Mouse (Mus musculus) hindbrain, embryonic 15.5 days (tissue): ENCODE data around the gene Adgrb3. TPM values are rescaled to one million over a fixed set of nuclear protein-coding genes. Genes with fewer than 3 reads are reported as not detected.
"Not testable (repeated sequence)": the region's sequence is repeated elsewhere in the genome, so short reads cannot be mapped to it uniquely, and the experiment has no call there.

Experiments
- ATAC-seq: fragments of 200-750 bp; cut with Nextera tagmentation; 2 replicates; pipeline ENCODE4 v1.8.0; 2017; ENCODE audit warnings: low read depth, moderate number of reproducible peaks, moderate TSS enrichment; ENCODE audit not compliant: low FRiP score
- H3K27ac ChIP-seq: fragments of 300-500 bp; sonication (generic); replicated peaks from 2 replicates; pipeline ENCODE4 v1.5.1; 2015; ENCODE audit warnings: mild to moderate bottlenecking, inconsistent platforms
- H3K27me3 ChIP-seq: fragments of 300-500 bp; sonication (generic); 2 replicates; pipeline ENCODE4 v1.6.1; 2015; ENCODE audit warnings: control low read depth, inconsistent platforms
- H3K36me3 ChIP-seq: fragments of 300-500 bp; sonication (generic); 2 replicates; pipeline ENCODE4 v1.6.1; 2015; ENCODE audit warnings: control low read depth, inconsistent platforms
- H3K4me1 ChIP-seq: fragments of 300-500 bp; sonication (generic); replicated peaks from 2 replicates; pipeline ENCODE4 v1.6.1; 2015; ENCODE audit warnings: control low read depth, inconsistent platforms
- H3K4me2 ChIP-seq: fragments of 300-500 bp; sonication (generic); 2 replicates; pipeline ENCODE4 v1.6.1; 2015; ENCODE audit warnings: moderate library complexity, mild to moderate bottlenecking, inconsistent platforms
- H3K4me3 ChIP-seq: fragments of 300-500 bp; sonication (generic); 2 replicates; pipeline ENCODE4 v1.5.1; 2015; ENCODE audit warnings: mild to moderate bottlenecking, inconsistent platforms
- H3K9ac ChIP-seq: fragments of 300-500 bp; sonication (generic); 2 replicates; pipeline ENCODE4 v1.6.1; 2015; ENCODE audit warnings: inconsistent platforms
- H3K9me3 ChIP-seq: fragments of 300-500 bp; sonication (generic); 2 replicates; pipeline ENCODE4 v1.6.1; 2016; ENCODE audit warnings: control low read depth, inconsistent platforms
- WGBS: fragments of 180-500 bp; shearing (Covaris S2); methylation state at CpG from one replicate; pipeline ENCODE4 v1.1.7; 2015; 5-methylcytosine and 5-hydroxymethylcytosine counted together
- polyA plus RNA-seq: library from polyadenylated mRNA; unstranded; fragments of >200 nt; fragmentation: Nextera tagmentation; extraction: Ambion mirVana; gene quantifications from 2 replicates; pipeline ENCODE4 v1.2.1, GENCODE M21; 2015

The Adgrb3 gene
- polyA plus RNA-seq, 1 experiment from 2014 or later, result 52.4 TPM

GRCm38 (mm10) chr1:25017851-25018250 is 811.7 kb downstream of the Adgrb3 start:
- H3K9me3 ChIP-seq, H3K36me3 ChIP-seq, H3K27ac ChIP-seq, H3K4me3 ChIP-seq, H3K27me3 ChIP-seq, H3K9ac ChIP-seq, H3K4me1 ChIP-seq, H3K4me2 ChIP-seq, ATAC-seq: not testable (repeated sequence)
- WGBS, result 84% methylated on average over 7 of the region's 8 CpGs
